Mouse (Mus musculus) layer of hippocampus, postnatal 36 days (tissue): ENCODE measurements at regions not wholly inside any gene's neighbourhood (a gene's known extent, or its start where the extent isn't known, plus 50 kb on each side); places are given as distances from the start of the nearest gene placed in this dataset.
"Not testable (repeated sequence)": the region's sequence is repeated elsewhere in the genome, so short reads cannot be mapped to it uniquely, and the experiment has no call there.

Experiments used
- DNase-seq, 2 experiments: peaks; one replicate each; pipeline ENCODE4 v3.0.0; 2022
- microRNA-seq, 2 experiments: library from miRNA; unstranded; fragments of <30 nt; microRNA quantifications; one replicate each; pipeline ENCODE4 v1.2.0; 2021

DNA sequence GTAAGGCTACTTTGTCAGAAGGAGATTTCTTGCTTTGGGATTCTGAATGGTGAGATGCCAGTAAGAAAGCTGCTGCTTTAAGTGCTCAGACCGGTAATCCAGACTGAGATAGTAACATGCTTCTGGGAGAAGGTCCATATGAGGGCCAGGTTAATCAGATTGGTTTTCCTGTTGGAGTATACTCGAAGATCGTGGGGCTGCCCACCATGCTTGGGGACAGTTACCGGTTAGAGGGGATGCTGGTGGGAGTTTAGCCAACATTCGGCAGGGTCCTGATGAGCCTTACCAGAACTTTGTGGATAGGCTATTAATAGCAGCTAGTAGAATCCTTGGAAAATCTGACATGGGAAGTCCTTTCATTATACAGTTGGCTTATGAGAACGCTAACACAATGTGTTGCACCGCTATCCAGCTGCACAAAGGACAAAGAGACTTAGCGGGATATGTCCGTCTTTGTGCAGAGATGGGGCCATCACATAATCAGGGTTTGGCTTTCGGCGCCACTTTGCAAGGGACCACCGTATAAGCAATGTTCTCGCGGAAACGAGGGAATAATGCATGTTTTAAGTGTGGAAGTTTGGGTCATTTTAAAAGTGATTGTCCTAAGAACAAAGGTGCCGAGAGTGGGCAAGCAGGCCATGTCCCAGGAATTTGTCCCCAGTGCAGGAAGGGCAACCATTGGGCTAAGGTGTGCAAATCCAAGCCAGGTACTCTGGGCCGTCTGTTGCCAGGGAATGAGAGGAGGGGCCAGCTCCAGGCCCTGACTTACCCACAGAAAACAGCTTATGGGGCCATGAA lies 75.4 kb upstream of the Lemd2 start:
- not testable (repeated sequence) for DNase-seq

DNA sequence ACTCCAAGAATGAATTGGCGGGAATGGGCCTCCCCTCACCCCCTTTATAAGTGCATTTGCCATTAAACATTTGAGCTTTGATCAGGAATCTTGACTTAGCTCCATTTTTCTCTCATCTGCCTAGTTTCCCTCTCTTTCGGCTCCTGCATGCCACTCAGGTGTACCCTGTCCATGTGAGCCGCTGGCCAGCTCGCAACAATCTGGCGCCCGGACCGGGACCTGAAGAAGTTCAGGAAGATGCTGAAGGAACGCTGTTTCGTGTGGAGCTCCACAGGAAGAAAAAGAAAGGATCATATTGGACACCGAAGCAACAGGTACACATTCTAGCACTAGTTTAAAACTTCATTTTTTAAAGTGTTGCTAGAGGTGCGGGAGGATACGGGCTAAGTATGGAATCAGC lies 73.5 kb upstream of the Lemd2 start:
- DNase-seq: not testable (repeated sequence)

DNA sequence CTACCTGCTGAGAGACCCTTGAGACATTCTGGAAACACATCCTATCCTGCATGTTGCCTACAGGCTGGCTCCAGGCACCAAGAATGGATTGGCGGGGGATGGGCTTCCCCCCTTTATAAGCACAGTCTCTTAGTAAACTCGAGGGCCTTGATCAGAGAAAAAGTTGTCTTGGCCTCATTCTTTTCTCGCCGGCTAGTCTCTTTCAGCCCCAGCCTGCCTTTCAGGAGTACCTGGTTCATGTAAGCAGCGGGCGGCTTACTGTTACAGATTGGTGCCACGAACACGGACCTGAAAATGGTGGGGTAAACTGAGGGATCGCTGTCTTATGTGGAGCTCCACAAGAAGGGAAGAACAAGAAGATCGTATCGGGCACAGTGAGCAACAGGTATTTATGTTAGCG lies 67.5 kb upstream of the Lemd2 start:
- not testable (repeated sequence) for DNase-seq

DNA sequence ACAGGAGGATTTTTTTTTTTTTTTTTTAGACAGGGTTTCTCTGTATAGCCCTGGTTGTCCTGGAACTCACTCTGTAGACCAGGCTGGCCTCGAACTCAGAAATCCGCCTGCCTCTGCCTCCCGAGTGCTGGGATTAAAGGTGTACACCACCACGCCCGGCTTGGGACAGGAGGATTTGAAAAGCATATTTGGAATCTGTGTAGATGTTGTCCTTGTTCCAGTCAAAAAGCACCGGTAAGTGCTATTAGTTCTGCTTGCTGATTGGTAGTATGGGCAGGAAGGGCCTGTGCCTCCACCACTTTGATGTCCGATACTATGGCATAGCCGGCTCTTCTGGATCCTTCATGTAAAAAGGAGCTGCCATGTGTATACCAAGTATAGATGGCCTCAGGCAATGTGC lies 66.5 kb upstream of the Lemd2 start:
- not testable (repeated sequence) for DNase-seq

DNA sequence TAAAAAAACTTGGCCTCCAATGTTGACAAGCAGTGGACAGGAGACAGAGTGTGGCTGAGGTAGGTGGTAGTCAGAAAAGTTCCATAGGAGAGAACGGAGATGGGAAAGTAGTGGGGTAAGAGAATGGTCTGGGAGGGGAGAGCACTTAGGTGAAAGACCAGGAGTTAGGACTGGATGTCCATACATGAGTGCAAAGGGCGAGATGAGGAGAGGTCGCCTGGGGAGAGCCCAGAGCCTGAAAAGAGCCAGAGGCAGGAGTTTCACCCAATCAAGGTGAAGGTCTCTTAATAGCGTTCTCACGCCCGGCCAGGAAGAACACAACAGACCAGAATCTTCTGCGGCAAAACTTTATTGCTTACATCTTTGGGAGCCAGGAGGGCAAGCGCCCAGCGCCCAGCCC lies 60.3 kb upstream of the Lemd2 start:
- peak in 1 of 2 experiments; percentile 1 for DNase-seq

DNA sequence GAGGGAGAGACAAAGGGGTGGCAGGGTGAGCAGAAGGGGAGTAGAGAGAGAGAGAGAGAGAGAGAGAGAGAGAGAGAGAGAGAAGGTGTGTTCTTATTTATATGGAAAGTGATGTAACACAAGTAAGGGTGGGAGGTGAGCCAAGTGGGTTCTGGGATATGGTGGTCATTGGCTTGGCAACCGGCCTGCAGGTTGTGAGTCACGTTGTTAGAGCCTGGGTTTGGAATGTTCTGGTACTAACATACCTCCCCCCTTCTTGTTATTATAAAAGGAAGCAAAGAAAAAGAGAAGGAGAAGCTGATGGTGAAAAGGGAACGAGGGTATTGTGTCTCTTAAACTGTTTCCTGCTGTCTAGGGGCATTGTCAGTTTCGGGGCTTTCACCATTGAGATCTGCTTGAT lies 58.3 kb upstream of the Lemd2 start:
- DNase-seq: no peak

DNA sequence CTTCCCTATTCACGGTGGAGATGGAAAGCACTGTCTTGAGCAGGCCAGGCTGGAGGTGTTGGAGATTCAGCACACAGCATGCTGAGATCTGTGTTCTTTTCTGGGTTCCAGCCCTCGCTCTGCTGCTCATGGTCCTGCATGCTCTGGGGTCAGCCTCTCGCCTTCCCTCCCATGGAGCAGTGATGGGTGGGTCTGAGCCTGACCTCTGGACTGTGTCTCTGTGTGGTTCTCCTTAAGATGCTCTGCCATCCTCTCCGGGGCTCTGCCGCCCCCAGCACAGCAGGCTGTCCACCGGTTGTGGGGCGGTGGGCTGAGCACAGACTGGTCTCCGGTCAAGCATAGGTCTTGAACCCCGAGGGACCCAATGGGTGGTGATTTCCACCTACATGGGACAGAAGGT lies 57.7 kb upstream of the Lemd2 start:
- no peak for DNase-seq

DNA sequence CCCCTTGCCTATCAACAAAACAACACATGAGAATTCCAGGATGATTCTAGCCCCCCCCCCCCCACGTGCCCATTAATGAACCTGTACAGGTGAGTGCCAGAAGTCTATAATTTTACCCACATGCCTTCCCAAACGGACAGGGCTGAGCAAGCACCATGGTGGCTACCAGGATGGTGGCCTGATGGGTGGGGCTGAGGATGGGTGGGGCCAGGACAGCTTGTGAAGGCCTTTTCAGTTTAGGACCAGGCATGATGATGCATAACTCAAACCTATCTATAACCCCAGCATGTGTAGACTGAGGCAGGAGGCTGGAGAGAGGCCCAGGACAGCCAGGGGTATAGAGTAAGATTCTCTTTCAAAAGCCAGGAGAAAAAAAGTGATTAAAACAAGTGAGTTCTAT lies 57.0 kb upstream of the Lemd2 start:
- no peak for DNase-seq

DNA sequence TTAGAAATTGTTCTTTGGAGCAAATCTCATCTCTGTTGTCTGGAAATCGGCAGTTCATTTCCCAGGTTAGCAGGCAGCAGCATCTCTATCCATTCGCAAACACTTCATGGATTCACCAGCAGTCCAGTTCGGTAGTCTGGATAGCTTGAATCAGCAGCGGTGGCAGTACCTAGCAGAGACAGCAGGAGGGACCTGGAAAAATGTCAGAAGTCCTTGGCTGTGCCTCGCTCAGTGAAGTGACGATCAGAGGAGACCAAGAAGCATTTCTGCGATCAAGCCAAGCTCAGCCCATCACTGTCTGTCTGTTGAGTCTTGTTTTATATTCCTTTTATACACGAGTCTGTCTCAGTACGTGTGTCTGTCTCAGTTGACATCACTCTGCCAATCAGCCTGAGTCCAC lies 55.8 kb upstream of the Lemd2 start:
- DNase-seq: no peak

DNA sequence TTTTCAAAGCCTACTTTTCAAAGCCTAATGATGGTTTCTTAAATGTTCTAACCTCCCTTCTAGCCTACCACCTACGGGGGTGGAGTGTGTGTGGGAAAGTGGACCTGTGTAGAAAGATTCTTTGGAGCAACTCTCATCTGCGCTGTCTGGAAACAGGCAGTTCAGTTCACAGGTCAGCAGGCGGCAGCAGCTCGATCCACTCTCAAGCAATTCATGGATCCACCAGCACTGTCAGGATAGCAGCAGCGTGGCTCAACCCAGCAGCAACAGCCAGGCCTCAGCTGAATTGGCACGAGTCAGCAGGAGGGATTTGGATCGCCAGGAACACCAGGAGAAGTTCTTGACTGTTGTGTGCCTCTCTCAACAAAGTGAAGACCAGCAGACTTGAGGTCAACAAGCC lies 53.1 kb upstream of the Lemd2 start:
- DNase-seq: no peak

DNA sequence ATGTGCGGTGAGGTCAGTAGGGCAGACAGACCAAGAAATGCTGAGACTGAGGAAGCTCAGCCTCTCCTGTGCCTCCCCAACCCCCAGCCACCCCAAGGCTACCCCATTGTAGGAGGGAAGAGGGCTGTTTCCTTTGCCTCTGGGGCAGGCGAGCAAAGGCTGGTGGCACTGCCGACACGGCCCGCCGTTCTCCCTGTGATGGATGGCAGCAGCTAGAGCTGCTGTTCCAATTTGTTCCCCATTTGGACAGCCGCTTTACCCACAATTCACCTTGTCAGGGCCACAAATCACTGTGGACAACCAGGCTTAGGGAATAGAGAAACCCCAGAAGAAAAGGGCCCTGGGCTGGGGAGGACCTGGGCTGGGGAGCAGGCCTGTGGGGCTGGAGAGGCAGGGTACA lies 51.5 kb upstream of the Lemd2 start:
- DNase-seq: no peak

Small RNA genes in the stretch of these regions (microRNA-seq; reads per million reads assigned to microRNA genes)
- 0 reads per million in 2 experiments for gene Mir7214
- 0 reads per million in 2 experiments for gene Mir7216
- 0 reads per million in 2 experiments for gene Mir7217
- gene Mir7218: 0 reads per million in 2 experiments
